Mouse (Mus musculus) CH12.LX (cell line): Measurements from ENCODE around the gene AI837181. TPM values are rescaled to one million over a fixed set of nuclear protein-coding genes. Genes with fewer than 3 reads are reported as not detected.

Source experiments
- DNase-seq: peaks from one replicate; pipeline ENCODE4 v3.0.0-alpha.2; 2013; ENCODE audit errors: extremely low read depth
- H3K27ac ChIP-seq: 2 replicates; pipeline ENCODE4 v1.5.1; 2012; ENCODE audit warnings: low read depth, mild to moderate bottlenecking, control low read depth, moderate library complexity; ENCODE audit not compliant: insufficient read depth
- H3K27me3 ChIP-seq: replicated peaks from 2 replicates; pipeline ENCODE3; 2012; ENCODE audit warnings: inconsistent platforms
- H3K36me3 ChIP-seq, 2 experiments: replicated peaks in 1 of 2; 2 replicates each; pipeline versions ENCODE3 to v1.6.1; 2012; ENCODE audit warnings: inconsistent platforms in 1 of 2, low read length in 1 of 2, mild to moderate bottlenecking in 1 of 2, mixed read lengths in 1 of 2, moderate library complexity in 1 of 2; ENCODE audit not compliant: control insufficient read depth in 1 of 2, insufficient read depth in 1 of 2
- H3K4me1 ChIP-seq, 2 experiments: 2 replicates each; pipeline ENCODE4 v1.6.1; 2012; ENCODE audit warnings: inconsistent platforms in 1 of 2, moderate library complexity in 1 of 2; ENCODE audit not compliant: insufficient read depth in 2 of 2, control insufficient read depth in 1 of 2
- H3K4me2 ChIP-seq: 2 replicates; pipeline ENCODE4 v1.6.1; 2012; ENCODE audit warnings: low read depth, mild to moderate bottlenecking, control low read depth; ENCODE audit not compliant: poor library complexity, insufficient read depth, severe bottlenecking
- H3K4me3 ChIP-seq, 3 experiments: fragments of 150-350 bp in 1 of 3; sonication (generic) in 1 of 3; replicated peaks in 1 of 3; 2 replicates each; pipeline versions ENCODE3 to v1.5.1; 2011 to 2012; ENCODE audit warnings: low read depth in 2 of 3, low read length in 2 of 3, mild to moderate bottlenecking in 2 of 3, moderate library complexity in 2 of 3, control low read depth in 1 of 3, improper control_type of control experiment in 1 of 3, inconsistent platforms in 1 of 3, mixed read lengths in 1 of 3; ENCODE audit not compliant: poor library complexity in 1 of 3
- H3K79me2 ChIP-seq: replicated peaks from 2 replicates; pipeline ENCODE4 v1.6.1; 2012; ENCODE audit warnings: mild to moderate bottlenecking, moderate library complexity; ENCODE audit not compliant: control insufficient read depth, poor library complexity, insufficient read depth, severe bottlenecking; ENCODE audit errors: extremely low read depth
- H3K9ac ChIP-seq: 2 replicates; pipeline ENCODE4 v1.6.1; 2012; ENCODE audit warnings: low read depth, mild to moderate bottlenecking, control low read depth, moderate library complexity; ENCODE audit not compliant: insufficient read depth
- H3K9me3 ChIP-seq: replicated peaks from 2 replicates; pipeline ENCODE3; 2012; ENCODE audit warnings: low read length, inconsistent platforms, mixed read lengths
- BHLHE40 ChIP-seq: IDR thresholded peaks from 2 replicates; pipeline ENCODE4 v1.6.1; 2011; ENCODE audit warnings: mild to moderate bottlenecking, low read depth, low read length, improper control_type of control experiment
- CHD2 ChIP-seq: IDR thresholded peaks from 2 replicates; pipeline ENCODE4 v1.6.1; 2011; ENCODE audit warnings: low read length, improper control_type of control experiment
- E2F4 ChIP-seq: IDR thresholded peaks from 2 replicates; pipeline ENCODE4 v1.6.1; 2011; ENCODE audit warnings: low read depth, low read length, improper control_type of control experiment; ENCODE audit not compliant: insufficient replicate concordance
- ELF1 ChIP-seq: IDR thresholded peaks from 2 replicates; pipeline ENCODE4 v1.6.1; 2014; ENCODE audit warnings: low read depth, mild to moderate bottlenecking, inconsistent platforms, low read length, improper control_type of control experiment
- ETS1 ChIP-seq: conservative IDR thresholded peaks from 2 replicates; pipeline ENCODE4 v1.6.1; 2012; ENCODE audit warnings: low read depth, mild to moderate bottlenecking, inconsistent platforms, low read length, improper control_type of control experiment, moderate library complexity
- HCFC1 ChIP-seq: IDR thresholded peaks from 2 replicates; pipeline ENCODE4 v1.6.1; 2012; ENCODE audit warnings: low read depth, mild to moderate bottlenecking, inconsistent platforms, low read length, improper control_type of control experiment
- IRF4 ChIP-seq: IDR thresholded peaks from 2 replicates; pipeline ENCODE4 v1.6.1; 2014; ENCODE audit warnings: low read depth, mild to moderate bottlenecking, inconsistent platforms, low read length, improper control_type of control experiment
- JUND ChIP-seq: conservative IDR thresholded peaks from 2 replicates; pipeline ENCODE4 v1.6.1; 2011; ENCODE audit warnings: low read depth, low read length, improper control_type of control experiment
- KAT2A ChIP-seq: IDR thresholded peaks from 2 replicates; pipeline ENCODE4 v1.6.1; 2012; ENCODE audit warnings: low read length, improper control_type of control experiment, inconsistent platforms; ENCODE audit not compliant: insufficient replicate concordance
- MAX ChIP-seq: IDR thresholded peaks from 2 replicates; pipeline ENCODE4 v1.6.1; 2011; ENCODE audit warnings: low read length, improper control_type of control experiment
- MAZ ChIP-seq: IDR thresholded peaks from 2 replicates; pipeline ENCODE4 v1.6.1; 2012; ENCODE audit warnings: low read depth, mild to moderate bottlenecking, inconsistent platforms, low read length, improper control_type of control experiment, moderate library complexity
- MXI1 ChIP-seq: IDR thresholded peaks from 2 replicates; pipeline ENCODE4 v1.6.1; 2011; ENCODE audit warnings: mild to moderate bottlenecking, low read depth, low read length, improper control_type of control experiment
- MYC ChIP-seq: IDR thresholded peaks from 2 replicates; pipeline ENCODE4 v1.6.1; 2011; ENCODE audit warnings: low read depth, mild to moderate bottlenecking, improper control_type of control experiment, low read length
- NELFE ChIP-seq: IDR thresholded peaks from 2 replicates; pipeline ENCODE4 v1.6.1; 2011; ENCODE audit warnings: low read depth, low read length, improper control_type of control experiment
- POLR2A ChIP-seq: IDR thresholded peaks from 2 replicates; pipeline ENCODE4 v1.6.1; 2011; ENCODE audit warnings: low read depth, mild to moderate bottlenecking, improper control_type of control experiment, low read length
- POLR2AphosphoS2 ChIP-seq: IDR thresholded peaks from 2 replicates; pipeline ENCODE4 v1.6.1; 2011; ENCODE audit warnings: low read depth, low read length, improper control_type of control experiment
- RAD21 ChIP-seq: IDR thresholded peaks from 2 replicates; pipeline ENCODE4 v1.6.1; 2011; ENCODE audit warnings: low read depth, mild to moderate bottlenecking, low read length, improper control_type of control experiment, moderate library complexity
- SIN3A ChIP-seq: IDR thresholded peaks from 2 replicates; pipeline ENCODE4 v1.6.1; 2012; ENCODE audit warnings: low read length, improper control_type of control experiment, inconsistent platforms
- TBP ChIP-seq: conservative IDR thresholded peaks from 2 replicates; pipeline ENCODE4 v1.6.1; 2011; ENCODE audit warnings: low read depth, low read length, improper control_type of control experiment
- TCF12 ChIP-seq: IDR thresholded peaks from 2 replicates; pipeline ENCODE4 v1.6.1; 2014; ENCODE audit warnings: low read depth, mild to moderate bottlenecking, inconsistent platforms, low read length, improper control_type of control experiment
- ZMIZ1 ChIP-seq: IDR thresholded peaks from 2 replicates; pipeline ENCODE4 v1.6.1; 2012; ENCODE audit warnings: low read depth, mild to moderate bottlenecking, inconsistent platforms, low read length, improper control_type of control experiment
- ZNF384 ChIP-seq: IDR thresholded peaks from 2 replicates; pipeline ENCODE4 v1.6.1; 2012; ENCODE audit warnings: low read depth, low read length, improper control_type of control experiment, inconsistent platforms
- dilution Hi-C: fragments of 300-500 bp; cut with MboI; formaldehyde crosslinking; loops from 2 replicates; pipeline ENCODE4 v1.14.3; 2020; ENCODE audit warnings: low sequenced_read_pairs; ENCODE audit not compliant: extremely low pct_unique_long_range_greater_than_20kb, extremely low pct_ligation_motif_present
- in situ Hi-C: fragments of 300-500 bp; cut with MboI; formaldehyde crosslinking; loops from 3 replicates; pipeline ENCODE4 v1.14.3; 2019; ENCODE audit warnings: low sequenced_read_pairs, low pct_ligation_motif_present, low pct_unique_long_range_greater_than_20kb, mixed read lengths
- polyA plus RNA-seq: library from polyadenylated mRNA; unstranded; fragments of >175 nt; gene quantifications from 2 replicates; pipeline ENCODE4 v1.2.1, GENCODE M21; 2012; ENCODE audit warnings: low read depth; ENCODE audit not compliant: insufficient read length
- total RNA-seq, 2 experiments: library from RNA; depleted of rRNA; stranded (reverse); fragments of 300-350 nt in 1 of 2; fragments of >200 nt in 1 of 2; gene quantifications; 2 replicates each; pipeline ENCODE4 v1.2.3; 2012 to 2014

Gene AI837181
- total and polyA plus RNA-seq, 3 experiments: 9.8 to 25.1 (median 22.0) TPM

- peak overlapping the region; percentile 59; the same call in 1 of the 2 replicates for H3K27ac ChIP-seq
- TF ChIP-seq MAX (peak; percentile 85), E2F4 (0 out of 2 replicates have a peak, but pooled peaks have one; percentile 14), BHLHE40 (no peak), IRF4 (peak; percentile 29), NELFE (peak; percentile 66), HCFC1 (peak; percentile 60), POLR2AphosphoS2 (peak; percentile 74; the same call in 1 of the 2 replicates), ZNF384 (no peak), RAD21 (no peak), TBP (peak; percentile 72), SIN3A (peak; percentile 88), CHD2 (peak; percentile 92), MXI1 (0 out of 2 replicates have a peak, but pooled peaks have one; percentile 51), KAT2A (0 out of 2 replicates have a peak, but pooled peaks have one; percentile 51), POLR2A (peak; percentile 78), ELF1 (peak; percentile 85), JUND (no peak), TCF12 (peak; percentile 77), ETS1 (peak; percentile 45), MYC (peak; percentile 87), MAZ (no peak), ZMIZ1 (peak; percentile 48; the same call in 1 of the 2 replicates)
- peak overlapping the region; percentile 96 for H3K9ac ChIP-seq
- dilution Hi-C loops (no loop called here), in situ Hi-C loops (no loop called here)
- H3K79me2 ChIP-seq: peaks cover 28% of the 10 kb centered on the region
- DNase-seq: peak; percentile 74
- peaks cover 5 to 39% of the 10 kb centered on the region in 2 experiments for H3K4me1 ChIP-seq
- peaks cover 11 to 30% of the 10 kb centered on the region in 2 experiments for H3K36me3 ChIP-seq
- peak overlapping the region; percentile 66 to 92 (median 74) for H3K4me3 ChIP-seq
- H3K9me3 ChIP-seq: no peaks in the 10 kb centered on the region
- peak overlapping the region; percentile 80 for H3K4me2 ChIP-seq
- no peaks in the 10 kb centered on the region for H3K27me3 ChIP-seq
Measured at GRCm38 (mm10) chr19:5389647-5390046, 35.3 kb upstream of the AI837181 start.

GRCm38 (mm10) chr19:5390416-5390815 lies 34.5 kb upstream of the AI837181 start:
- in situ Hi-C loops (no loop called here), dilution Hi-C loops (no loop called here)
- no peaks in the 10 kb centered on the region for H3K9me3 ChIP-seq
- no peak overlapping the region for H3K27ac ChIP-seq
- DNase-seq: no peak
- peaks cover 5 to 39% of the 10 kb centered on the region in 2 experiments for H3K4me1 ChIP-seq
- H3K9ac ChIP-seq: peak overlapping the region; percentile 96
- peaks cover 28% of the 10 kb centered on the region for H3K79me2 ChIP-seq
- H3K4me2 ChIP-seq: peak overlapping the region; percentile 80
- no peak for TF ChIP-seq ELF1
- no peaks in the 10 kb centered on the region for H3K27me3 ChIP-seq
- H3K36me3 ChIP-seq: peaks cover 5 to 23% of the 10 kb centered on the region in 2 experiments
- H3K4me3 ChIP-seq: peak overlapping the region; percentile 66 to 92 (median 74)
